Mouse (Mus musculus): ENCODE data around the gene Dars2. TPM values are rescaled to one million over a fixed set of nuclear protein-coding genes. Genes with fewer than 3 reads are reported as not detected.
"Not testable (repeated sequence)": the region's sequence is repeated elsewhere in the genome, so short reads cannot be mapped to it uniquely, and the experiment has no call there.

Dars2 gene
- polyA plus RNA-seq, 1 experiment: 26.2 TPM

DNA sequence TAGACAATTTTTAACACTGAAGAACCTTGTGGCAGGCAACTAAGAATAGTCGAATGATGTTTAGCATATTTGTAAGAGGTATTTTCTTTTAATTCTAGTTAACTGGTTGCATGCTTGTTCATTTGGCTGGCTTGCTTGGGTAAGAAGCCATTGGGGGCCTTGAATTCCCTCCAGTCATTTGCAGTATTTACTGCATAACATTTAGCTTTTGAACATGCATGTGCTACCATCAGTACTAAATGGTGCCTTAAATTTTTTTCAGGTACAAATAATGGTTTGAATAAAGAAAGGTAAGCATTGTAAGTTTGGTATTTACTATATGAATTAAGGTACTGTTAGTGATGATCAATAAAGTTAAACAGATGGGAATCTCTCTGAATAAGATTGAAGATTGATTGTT lies 33.4 kb downstream of the Dars2 start:
- no peaks in the 10 kb centered on the region; the same call in 1 of the 2 replicates for H3K4me1 ChIP-seq (ENCODE audit: control insufficient read depth, insufficient read depth, low read length)
- TF ChIP-seq CTCF (IDR thresholded peaks at IDR 0.05; ENCODE audit: extremely low read depth, insufficient read depth, low read length) (no peak), POLR2A (IDR thresholded peaks at IDR 0.05; ENCODE audit: extremely low read depth, insufficient read depth, low read length) (no peak)
- peak overlapping the region; percentile 91; the same call in 1 of the 2 replicates for H3K4me3 ChIP-seq (ENCODE audit: insufficient read depth, low read length)
- H3K27ac ChIP-seq (ENCODE audit: insufficient read depth, low read length): no peak overlapping the region

DNA sequence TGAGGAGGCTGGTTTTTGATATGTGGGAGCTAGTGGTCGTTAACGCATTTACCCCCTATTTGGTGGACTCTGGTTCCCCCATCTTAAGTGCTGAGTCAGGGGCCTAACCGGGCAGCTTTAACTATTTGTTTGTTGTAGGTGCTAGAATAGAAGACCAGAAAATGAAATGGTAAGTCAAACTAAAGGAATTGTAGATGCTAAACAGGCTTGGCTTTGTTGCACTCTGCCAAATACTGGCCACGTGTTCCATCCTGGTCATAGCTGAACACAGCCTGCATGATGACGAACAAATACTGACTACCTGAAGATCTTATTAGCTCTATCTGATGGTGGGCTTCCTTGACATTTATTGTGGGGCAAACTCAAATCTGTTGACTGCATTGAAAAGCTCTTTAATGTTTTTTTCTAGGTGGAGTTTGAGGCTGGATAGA lies 34.0 kb downstream of the Dars2 start:
- no peak overlapping the region for H3K27ac ChIP-seq (ENCODE audit: insufficient read depth, low read length)
- TF ChIP-seq CTCF (IDR thresholded peaks at IDR 0.05; ENCODE audit: extremely low read depth, insufficient read depth, low read length) (no peak), POLR2A (IDR thresholded peaks at IDR 0.05; ENCODE audit: extremely low read depth, insufficient read depth, low read length) (no peak)
- H3K4me1 ChIP-seq (ENCODE audit: control insufficient read depth, insufficient read depth, low read length): no peaks in the 10 kb centered on the region; the same call in 1 of the 2 replicates
- H3K4me3 ChIP-seq (ENCODE audit: insufficient read depth, low read length): peak overlapping the region; percentile 91

DNA sequence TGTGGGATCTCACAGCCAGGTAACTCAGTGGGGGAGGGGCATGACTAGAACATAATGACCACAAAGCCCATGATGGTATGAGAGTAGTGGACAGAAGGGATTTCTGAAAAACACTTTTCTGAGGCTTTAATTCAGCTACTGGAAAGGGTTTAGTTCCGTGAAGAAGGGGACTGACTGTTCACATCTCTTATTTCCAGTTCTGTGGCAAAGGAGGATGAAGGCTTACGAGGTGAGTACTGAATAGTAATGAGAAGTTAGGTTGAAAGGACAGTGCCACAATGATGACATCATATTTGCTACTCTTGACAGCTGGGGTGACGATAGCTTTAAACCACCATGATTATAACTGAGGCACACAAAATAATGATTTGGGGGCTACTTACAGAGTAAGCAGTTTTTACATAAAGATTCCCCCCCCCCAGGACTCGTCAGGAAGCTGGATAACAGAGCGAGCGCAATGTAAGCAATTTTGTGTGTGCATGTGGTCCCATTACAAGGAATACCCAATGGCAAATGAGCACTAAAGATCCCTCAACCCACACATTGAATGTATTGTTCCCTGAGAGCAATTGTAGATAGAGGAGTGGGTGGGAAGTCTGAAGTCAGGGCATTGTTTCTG lies 34.6 kb downstream of the Dars2 start:
- Histone ChIP-seq H3K27ac (ENCODE audit: insufficient read depth, low read length) (peak overlapping the region; percentile 80), H3K4me1 (ENCODE audit: control insufficient read depth, insufficient read depth, low read length) (no peaks in the 10 kb centered on the region; the same call in 1 of the 2 replicates), H3K4me3 (ENCODE audit: insufficient read depth, low read length) (peak overlapping the region; percentile 91)
- TF ChIP-seq CTCF (IDR thresholded peaks at IDR 0.05; ENCODE audit: extremely low read depth, insufficient read depth, low read length): no peak
- TF ChIP-seq POLR2A (IDR thresholded peaks at IDR 0.05; ENCODE audit: extremely low read depth, insufficient read depth, low read length): peak; percentile 50; the same call in 1 of the 2 replicates

DNA sequence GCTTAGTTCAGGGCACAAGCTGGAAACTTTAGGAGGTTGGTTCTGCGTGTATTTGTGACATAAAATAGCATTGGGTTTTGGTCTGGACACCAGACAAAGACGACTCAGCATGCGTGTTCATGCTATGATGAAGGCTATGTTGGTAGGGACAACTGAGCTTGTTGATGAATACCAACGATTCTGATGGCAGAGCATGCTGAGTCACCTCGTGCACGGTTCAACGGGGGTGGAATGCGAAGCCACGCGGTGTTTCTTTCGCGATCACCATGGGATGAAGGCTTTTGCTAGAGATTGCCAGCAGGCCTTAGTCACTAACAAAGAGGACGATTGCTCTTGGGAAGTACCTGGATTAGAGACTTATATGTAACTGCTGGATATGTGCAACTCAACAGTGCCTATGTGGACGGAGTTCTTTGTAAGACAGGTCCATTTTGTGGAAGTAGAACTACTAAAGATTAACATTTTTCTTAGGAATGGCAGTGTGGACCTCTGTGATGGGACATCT lies 35.1 kb downstream of the Dars2 start:
- TF ChIP-seq POLR2A (IDR thresholded peaks at IDR 0.05; ENCODE audit: extremely low read depth, insufficient read depth, low read length) (no peak), CTCF (IDR thresholded peaks at IDR 0.05; ENCODE audit: extremely low read depth, insufficient read depth, low read length) (no peak)
- H3K4me1 ChIP-seq (ENCODE audit: control insufficient read depth, insufficient read depth, low read length): no peaks in the 10 kb centered on the region; the same call in 1 of the 2 replicates
- peak overlapping the region; percentile 80 for H3K27ac ChIP-seq (ENCODE audit: insufficient read depth, low read length)
- H3K4me3 ChIP-seq (ENCODE audit: insufficient read depth, low read length): peak overlapping the region; percentile 91

DNA sequence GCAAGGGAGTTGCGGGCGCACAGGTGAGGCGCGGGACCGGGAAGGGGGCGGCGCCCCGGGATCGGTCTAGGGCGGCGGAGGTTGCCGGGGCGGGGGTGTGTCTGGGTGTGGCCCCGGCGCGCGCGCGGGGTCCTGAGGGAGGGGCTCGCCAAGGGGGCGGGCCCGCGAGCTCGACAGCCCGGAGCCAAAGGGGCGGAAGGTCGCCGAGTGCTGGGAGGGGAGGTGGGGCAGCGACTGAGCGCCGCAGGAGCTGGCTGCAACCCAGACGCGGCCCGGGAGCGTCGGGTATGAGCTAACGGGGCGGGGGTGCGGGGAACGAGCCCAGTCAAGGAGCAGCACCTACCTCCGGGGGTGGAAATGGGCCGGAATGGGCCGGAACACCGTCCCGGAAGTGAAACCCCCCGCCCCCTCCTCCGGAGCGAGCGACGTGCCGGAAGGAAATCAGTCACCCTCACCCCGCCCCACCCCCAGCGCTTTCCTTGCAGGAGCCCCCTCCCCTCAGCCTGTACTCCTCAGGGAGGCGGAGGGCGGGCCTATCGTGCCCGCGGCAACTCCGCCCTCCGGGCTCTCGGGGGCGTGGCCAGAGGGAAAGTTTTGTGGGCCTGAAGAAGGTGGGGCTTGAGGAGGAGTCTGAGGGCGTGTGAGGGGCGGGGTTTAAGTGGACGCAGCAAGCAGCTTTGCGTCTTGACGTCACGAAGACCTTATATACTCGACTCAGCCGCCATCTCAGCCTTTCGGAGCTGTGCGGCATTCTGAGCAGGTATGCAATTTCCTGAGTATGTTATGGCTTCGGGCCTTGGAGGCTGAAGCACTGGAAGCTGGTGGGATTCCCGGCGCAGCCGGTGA lies 35.8 kb downstream of the Dars2 start, which contains the start of gene Zbtb37:
Gene Zbtb37 (minus strand): TSS at position 415 of the 846 bp plus-strand sequence.
- Histone ChIP-seq H3K27ac (ENCODE audit: insufficient read depth, low read length) (peak within 1 kb of the TSS; percentile 80), H3K4me3 (ENCODE audit: insufficient read depth, low read length) (peak within 1 kb of the TSS; percentile 91), H3K4me1 (ENCODE audit: control insufficient read depth, insufficient read depth, low read length) (no peaks in the 10 kb centered on the region; the same call in 1 of the 2 replicates)
- no peak for TF ChIP-seq CTCF (IDR thresholded peaks at IDR 0.05; ENCODE audit: extremely low read depth, insufficient read depth, low read length)
- TF ChIP-seq POLR2A (IDR thresholded peaks at IDR 0.05; ENCODE audit: extremely low read depth, insufficient read depth, low read length): peak; percentile 100

DNA sequence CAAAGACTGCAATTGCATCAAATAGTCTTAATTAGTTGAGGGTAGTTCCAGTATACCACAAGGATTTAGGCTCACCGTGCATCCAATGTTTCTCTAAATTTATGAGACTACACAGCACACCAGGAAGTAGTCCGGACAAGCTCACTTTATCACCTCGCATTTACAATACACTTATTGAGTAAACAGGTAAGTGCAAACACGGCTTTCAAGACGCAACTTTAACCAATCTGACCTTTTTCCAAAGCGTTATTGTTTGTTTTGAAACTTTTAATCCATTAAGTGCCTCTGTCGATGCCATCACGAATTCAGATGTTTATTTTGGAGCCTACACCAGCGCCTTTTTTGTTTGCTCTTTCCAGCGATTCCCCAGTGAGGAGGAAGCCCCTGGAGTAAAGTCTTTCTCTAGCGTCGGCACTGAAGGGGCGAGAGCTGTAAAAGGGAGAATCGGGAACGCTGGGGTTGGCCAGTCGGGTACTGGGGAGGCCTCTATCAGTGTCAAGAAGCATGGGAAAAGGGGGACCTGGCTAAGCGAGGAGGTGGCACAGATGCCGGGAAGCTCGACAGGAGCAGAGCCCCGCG lies 36.5 kb downstream of the Dars2 start:
- TF ChIP-seq CTCF (IDR thresholded peaks at IDR 0.05; ENCODE audit: extremely low read depth, insufficient read depth, low read length): no peak
- no peak for TF ChIP-seq POLR2A (IDR thresholded peaks at IDR 0.05; ENCODE audit: extremely low read depth, insufficient read depth, low read length)
- Histone ChIP-seq H3K27ac (ENCODE audit: insufficient read depth, low read length) (peak overlapping the region; percentile 44; the same call in 1 of the 2 replicates), H3K4me3 (ENCODE audit: insufficient read depth, low read length) (peak overlapping the region; percentile 91), H3K4me1 (ENCODE audit: control insufficient read depth, insufficient read depth, low read length) (no peaks in the 10 kb centered on the region; the same call in 1 of the 2 replicates)

DNA sequence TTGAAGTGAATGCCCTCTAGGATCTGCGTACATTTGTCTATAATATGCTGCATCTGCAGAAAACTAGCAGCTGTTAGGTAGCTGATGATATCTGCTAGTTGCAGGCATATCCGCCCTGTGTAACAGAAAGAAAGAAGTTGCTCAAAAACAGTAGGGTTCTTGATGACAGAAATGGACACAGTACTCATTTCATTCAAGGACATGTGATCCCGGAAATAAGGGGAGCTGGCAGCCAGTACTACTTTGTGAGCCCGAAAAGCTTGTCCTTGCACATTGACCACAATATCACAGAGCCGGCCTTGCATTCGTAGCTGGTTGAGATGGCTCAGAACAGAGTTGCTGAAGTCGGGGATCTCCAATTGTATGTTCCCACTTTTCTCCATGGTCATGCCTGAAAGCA lies 38.1 kb downstream of the Dars2 start:
- Histone ChIP-seq H3K4me1 (ENCODE audit: control insufficient read depth, insufficient read depth, low read length) (no peaks in the 10 kb centered on the region; the same call in 1 of the 2 replicates), H3K4me3 (ENCODE audit: insufficient read depth, low read length) (no peak overlapping the region), H3K27ac (ENCODE audit: insufficient read depth, low read length) (no peak overlapping the region)
- TF ChIP-seq POLR2A (IDR thresholded peaks at IDR 0.05; ENCODE audit: extremely low read depth, insufficient read depth, low read length) (no peak), CTCF (IDR thresholded peaks at IDR 0.05; ENCODE audit: extremely low read depth, insufficient read depth, low read length) (no peak)

DNA sequence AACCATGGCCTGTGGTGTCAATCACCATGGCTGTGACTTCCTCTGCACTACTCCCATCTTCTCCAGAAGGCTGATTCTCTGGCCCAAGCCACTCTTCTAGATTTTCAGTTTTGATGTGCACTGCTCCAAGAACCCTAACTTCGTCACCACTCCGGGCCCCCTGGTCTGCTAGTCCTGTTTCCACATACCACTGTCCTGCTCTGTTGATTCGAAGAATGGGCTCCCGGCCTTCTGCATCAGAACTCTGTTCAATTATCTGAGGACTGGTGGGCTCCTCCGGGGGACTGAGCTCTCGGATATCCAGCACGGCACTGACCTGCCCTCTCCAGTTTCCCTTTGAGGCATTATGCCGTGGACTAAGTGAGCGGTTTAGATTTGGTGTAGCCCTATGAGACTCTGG lies 38.6 kb downstream of the Dars2 start:
- Histone ChIP-seq H3K4me3 (ENCODE audit: insufficient read depth, low read length) (no peak overlapping the region), H3K4me1 (ENCODE audit: control insufficient read depth, insufficient read depth, low read length) (no peaks in the 10 kb centered on the region; the same call in 1 of the 2 replicates), H3K27ac (ENCODE audit: insufficient read depth, low read length) (no peak overlapping the region)
- no peak for TF ChIP-seq CTCF (IDR thresholded peaks at IDR 0.05; ENCODE audit: extremely low read depth, insufficient read depth, low read length)
- no peak for TF ChIP-seq POLR2A (IDR thresholded peaks at IDR 0.05; ENCODE audit: extremely low read depth, insufficient read depth, low read length)

DNA sequence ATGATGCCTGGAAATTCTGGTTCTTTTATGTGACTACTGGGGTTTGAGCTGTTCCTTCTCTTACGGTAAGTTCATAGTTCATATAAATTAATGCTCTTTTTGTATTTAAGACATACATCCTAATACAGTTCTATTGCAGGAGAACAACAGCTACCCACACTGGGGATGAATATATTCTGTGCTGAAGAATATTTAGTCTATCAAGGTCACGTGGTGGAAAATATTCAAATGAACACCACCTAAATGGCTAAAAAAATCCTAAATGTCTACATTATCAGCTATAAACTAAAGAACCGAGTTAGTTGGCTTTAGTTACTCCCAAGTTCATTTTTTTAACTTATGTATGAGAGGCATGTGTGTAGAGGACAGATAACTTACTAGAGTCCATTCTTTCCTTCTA lies 40.4 kb downstream of the Dars2 start:
- no peak overlapping the region for H3K27ac ChIP-seq (ENCODE audit: insufficient read depth, low read length)
- TF ChIP-seq POLR2A (IDR thresholded peaks at IDR 0.05; ENCODE audit: extremely low read depth, insufficient read depth, low read length) (no peak), CTCF (IDR thresholded peaks at IDR 0.05; ENCODE audit: extremely low read depth, insufficient read depth, low read length) (no peak)
- H3K4me3 ChIP-seq (ENCODE audit: insufficient read depth, low read length): no peak overlapping the region
- no peaks in the 10 kb centered on the region; the same call in 1 of the 2 replicates for H3K4me1 ChIP-seq (ENCODE audit: control insufficient read depth, insufficient read depth, low read length)

DNA sequence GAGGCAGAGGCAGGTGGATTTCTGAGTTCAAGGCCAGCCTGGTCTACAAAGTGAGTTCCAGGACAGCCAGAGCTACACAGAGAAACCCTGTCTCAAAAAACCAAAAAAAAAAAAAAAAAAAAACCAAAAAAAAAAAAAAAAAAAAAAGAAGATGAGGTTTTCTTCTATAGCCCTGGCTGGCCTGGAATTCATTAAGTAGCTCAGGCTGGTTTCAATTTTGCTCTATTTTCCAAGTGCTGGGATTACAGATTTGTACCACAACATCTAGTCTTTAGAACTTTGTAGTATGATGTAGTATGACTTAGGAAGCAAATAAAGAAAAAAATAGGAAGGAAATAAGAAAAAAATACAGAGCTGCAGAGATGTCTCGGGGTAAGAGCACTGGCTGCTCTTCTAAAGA lies 42.0 kb downstream of the Dars2 start:
- not testable (repeated sequence) for H3K27ac ChIP-seq (ENCODE audit: insufficient read depth, low read length); H3K4me3 ChIP-seq (ENCODE audit: insufficient read depth, low read length)

More for the DNA sequence above, 42.0 kb downstream of the Dars2 start:
- not testable (repeated sequence) for H3K4me1 ChIP-seq (ENCODE audit: control insufficient read depth, insufficient read depth, low read length)
